8 mouse cellular contexts compared by ENCODE assay signal in genomic region chr1:58030156-58030871, GRCm38 (mm10). TPM values are rescaled to one million over a fixed set of nuclear protein-coding genes. Genes with fewer than 3 reads are reported as not detected.
DNase-seq lines count a peak whose midpoint lies in the region; ATAC-seq and TF ChIP-seq lines count a peak whose summit lies in the region.

No protein-coding gene starts in this region.

- peak; percentile 42 for ATAC-seq in Patski
- peak; percentile 93 for ATAC-seq in hindbrain, embryonic 16.5 days

- DNase-seq in Patski (ENCODE audit: low read depth, low spot score) = peak; percentile 44
- peak; percentile 61 to 71 for DNase-seq in cerebellum, postnatal 14 days
- DNase-seq in gastrocnemius, adult 8-10 months (ENCODE audit: low spot score in 2 of 2) = peak; percentile 77 to 81
- DNase-seq in left cerebral cortex, adult 8-10 months (ENCODE audit: low spot score in 2 of 2) = peak; percentile 13 to 36
- peak; percentile 78 for DNase-seq in lung, postnatal 36 days
- peak; percentile 37 for DNase-seq in right cerebral cortex, postnatal 4 days
- no peak for DNase-seq in thymus, postnatal 36 days

- no peak for TF ChIP-seq CTCF in Patski (IDR thresholded peaks at IDR 0.05)

- no peaks in the 10 kb centered on the region for H3K27me3 ChIP-seq in Patski
- no peaks in the 10 kb centered on the region for H3K27me3 ChIP-seq in hindbrain, embryonic 16.5 days (replicated peaks; ENCODE audit: control insufficient read depth, insufficient read depth, low read length)

- H3K9me3 ChIP-seq in hindbrain, embryonic 16.5 days (ENCODE audit: control insufficient read depth, low read length) = no peaks in the 10 kb centered on the region

- peaks cover 8% of the 10 kb centered on the region; the same call in 1 of the 2 replicates for H3K4me1 ChIP-seq in hindbrain, embryonic 16.5 days (ENCODE audit: control insufficient read depth, insufficient read depth, low read depth, low read length)

- H3K4me2 ChIP-seq in hindbrain, embryonic 16.5 days (ENCODE audit: low read length) = peak overlapping the region; percentile 43

- peak overlapping the region; percentile 11; the same call in 1 of the 2 replicates for H3K4me3 ChIP-seq in hindbrain, embryonic 16.5 days (ENCODE audit: low read length)

- WGBS in hindbrain, embryonic 16.5 days = 33% methylated on average over 13 of the region's 13 CpGs

- CTCF ChIA-PET in Patski (lab: Charles Lee) = interaction anchor here (0.9 to 2.3 kb wide), 6 partner anchors 11 to 602 kb away, joined by 3 to 5 read pairs (median 4); partner anchors contain the start of gene Kctd18

- H3K36me3 ChIP-seq in hindbrain, embryonic 16.5 days (ENCODE audit: control insufficient read depth, insufficient read depth, low read length) = no peaks in the 10 kb centered on the region

- POLR2A ChIA-PET in Patski (lab: Charles Lee) = interaction anchor here (0.6 kb wide), 1 partner anchor 866 kb away, joined by 6 read pairs; no protein-coding TSS in a partner anchor

- peak overlapping the region; percentile 26; the same call in 1 of the 2 replicates for H3K27ac ChIP-seq in hindbrain, embryonic 16.5 days (ENCODE audit: low read depth, low read length)

- H3K9ac ChIP-seq in hindbrain, embryonic 16.5 days (ENCODE audit: low read depth, low read length) = peak overlapping the region; percentile 33; the same call in 1 of the 2 replicates

- in situ Hi-C loops in Patski (cut with MboI; ENCODE audit: low pct_unique_long_range_greater_than_20kb) = loop anchor here (5.0 kb wide), 1 partner anchor 603 kb away; no protein-coding TSS in a partner anchor

RNA-seq across cellular contexts. Expression of gene Aox1, which starts 0.6 kb away (rescaled TPM):
- polyA plus RNA-seq in Patski (2021) = 12.8 TPM
- total RNA-seq in gastrocnemius, adult 8-10 months (2022) = 1 to 10 TPM; 7.2 to 9.7 (median 7.8) TPM
- 0.36 and 0.50 TPM in 2 replicates for polyA plus RNA-seq in hindbrain, embryonic 16.5 days (2015; fragmentation: Nextera tagmentation; extraction: Ambion mirVana)
- total RNA-seq in left cerebral cortex, adult 8-10 months (2022) = 1 to 10 TPM; 3.9 to 4.9 (median 4.6) TPM

RNA-seq across cellular contexts. Expression of gene Kctd18, which starts 11.6 kb away (rescaled TPM):
- polyA plus RNA-seq in Patski (2021) = 24.1 TPM
- 1 to 10 TPM; 3.2 to 8.6 (median 6.6) TPM for total RNA-seq in gastrocnemius, adult 8-10 months (2022)
- polyA plus RNA-seq in hindbrain, embryonic 16.5 days (2015; fragmentation: Nextera tagmentation; extraction: Ambion mirVana) = 27.8 and 27.9 TPM in 2 replicates
- 10 to 100 TPM; 17.6 to 20.3 (median 19.8) TPM for total RNA-seq in left cerebral cortex, adult 8-10 months (2022)

RNA-seq across cellular contexts. Expression of gene Sgo2a, which starts 34.5 kb away (rescaled TPM):
- 12.0 TPM for polyA plus RNA-seq in Patski (2021)
- under 1 TPM; 0.22 to 0.48 (median 0.30) TPM for total RNA-seq in gastrocnemius, adult 8-10 months (2022)
- polyA plus RNA-seq in hindbrain, embryonic 16.5 days (2015; fragmentation: Nextera tagmentation; extraction: Ambion mirVana) = 3.4 and 3.7 TPM in 2 replicates
- total RNA-seq in left cerebral cortex, adult 8-10 months (2022) = under 1 TPM; 0.42 to 0.76 (median 0.55) TPM

Comparison
In these comparisons a context has a peak if more than half of its experiments do, and no peak if none do; other contexts are left out.
1. DNase-seq: peak in Patski (single experiment), cerebellum, postnatal 14 days (2 of 2), gastrocnemius, adult 8-10 months (2 of 2), left cerebral cortex, adult 8-10 months (2 of 2), lung, postnatal 36 days (single experiment) and right cerebral cortex, postnatal 4 days (single experiment); none in thymus, postnatal 36 days (0 of 2).